Mouse (Mus musculus) frontal cortex, adult 2 months (tissue): Measurements from ENCODE around the gene Skiv2l. TPM values are rescaled to one million over a fixed set of nuclear protein-coding genes. Genes with fewer than 3 reads are reported as not detected.
"Not testable (repeated sequence)": the region's sequence is repeated elsewhere in the genome, so short reads cannot be mapped to it uniquely, and the experiment has no call there.

Experiments
- DNase-seq, 2 experiments: peaks; one replicate each; pipeline ENCODE4 v3.0.0; 2022; ENCODE audit warnings: low spot score in 1 of 2; ENCODE audit errors: extremely low spot score in 1 of 2
- polyA plus RNA-seq: library from polyadenylated mRNA; depleted of rRNA; stranded (reverse); fragments of >200 nt; gene quantifications from 2 replicates; pipeline ENCODE4 v1.2.3, GENCODE M21; 2012

Gene Skiv2l
- polyA plus RNA-seq, 1 experiment: 77.5 TPM

- DNase-seq: not testable (repeated sequence)
Observed at GRCm38 (mm10) chr17:34830776-34831175, 19.2 kb downstream of the Skiv2l start.

- no peak for DNase-seq
Observed at GRCm38 (mm10) chr17:34814818-34815370, 35.1 kb downstream of the Skiv2l start.

- peak in 1 of 2 experiments; percentile 48 for DNase-seq
Observed at GRCm38 (mm10) chr17:34813747-34814146, 36.3 kb downstream of the Skiv2l start.

- no peak for DNase-seq
Observed at GRCm38 (mm10) chr17:34811275-34811674, 38.7 kb downstream of the Skiv2l start.

- DNase-seq: not testable (repeated sequence)
Observed at GRCm38 (mm10) chr17:34810811-34811210, 39.2 kb downstream of the Skiv2l start.

- not testable (repeated sequence) for DNase-seq
Observed at GRCm38 (mm10) chr17:34810411-34810810, 39.6 kb downstream of the Skiv2l start.

GRCm38 (mm10) chr17:34808599-34809205 lies 41.3 kb downstream of the Skiv2l start:
- no peak for DNase-seq

- no peak for DNase-seq
Observed at GRCm38 (mm10) chr17:34807176-34807575, 42.8 kb downstream of the Skiv2l start.

- DNase-seq: no peak
Observed at GRCm38 (mm10) chr17:34804871-34805562, 45.0 kb downstream of the Skiv2l start.

- DNase-seq: not testable (repeated sequence)
Observed at GRCm38 (mm10) chr17:34804301-34804700, 45.7 kb downstream of the Skiv2l start, which contains the start of gene Cyp21a1. Gene Cyp21a1, minus strand, starts transcription at chr17:34804561.

- DNase-seq: not testable (repeated sequence)
Observed at GRCm38 (mm10) chr17:34803367-34803766, 46.6 kb downstream of the Skiv2l start.

GRCm38 (mm10) chr17:34802756-34803155 lies 47.3 kb downstream of the Skiv2l start:
- DNase-seq: not testable (repeated sequence)

- DNase-seq: not testable (repeated sequence)
Observed at GRCm38 (mm10) chr17:34800781-34801305, 49.2 kb downstream of the Skiv2l start.

- no peak for DNase-seq
Observed at GRCm38 (mm10) chr17:34799531-34799925, 50.5 kb downstream of the Skiv2l start.

- DNase-seq: no peak
Observed at GRCm38 (mm10) chr17:34798866-34799530, 51.0 kb downstream of the Skiv2l start.

- DNase-seq: not testable (repeated sequence)
Observed at GRCm38 (mm10) chr17:34798071-34798470, 51.9 kb downstream of the Skiv2l start.

GRCm38 (mm10) chr17:34797211-34797995 lies 52.6 kb downstream of the Skiv2l start:
- not testable (repeated sequence) for DNase-seq

- DNase-seq: no peak
Observed at GRCm38 (mm10) chr17:34796311-34797140, 53.5 kb downstream of the Skiv2l start.

- peak in 1 of 2 experiments; percentile 51 for DNase-seq
Observed at GRCm38 (mm10) chr17:34795633-34796032, 54.4 kb downstream of the Skiv2l start.
